Mouse (Mus musculus) bone marrow, adult 2 months (tissue): Measurements from ENCODE around the gene Slc24a3.

Experiments used
- CTCF ChIP-seq: fragments of 200-500 bp; IDR thresholded peaks from 2 replicates; pipeline ENCODE4 v1.5.1; 2011; ENCODE audit warnings: low read length, control low read depth; ENCODE audit not compliant: control insufficient read depth, insufficient read depth
- POLR2A ChIP-seq: fragments of 200-500 bp; IDR thresholded peaks from 2 replicates; pipeline ENCODE4 v1.6.1; 2011; ENCODE audit warnings: low read depth, mild to moderate bottlenecking, control low read depth, low read length, borderline replicate concordance; ENCODE audit not compliant: control insufficient read depth

DNA sequence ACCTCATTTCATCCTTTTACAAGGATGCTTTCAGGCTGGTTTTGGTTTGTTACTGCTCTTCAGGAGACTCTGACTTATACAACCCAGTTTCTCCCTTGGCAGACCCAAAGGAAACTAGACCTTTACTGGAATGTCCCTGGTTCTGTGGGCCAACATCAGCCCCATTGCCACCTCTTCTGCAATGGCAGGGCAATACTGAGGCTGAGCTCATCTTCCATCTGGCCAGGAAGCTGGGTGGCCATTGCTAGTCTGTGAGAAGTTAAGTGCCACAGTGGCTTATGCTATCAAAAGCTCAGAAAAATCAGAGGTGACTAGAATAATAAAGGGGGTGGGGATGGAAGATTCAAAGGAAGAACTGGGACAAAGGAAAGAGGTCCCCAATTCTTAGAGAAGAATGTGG is 154.2 kb downstream of the Slc24a3 start:
- TF ChIP-seq CTCF (no peak), POLR2A (no peak)
